Mouse (Mus musculus) Patski (cell line): ENCODE measurements around the gene Castor1. TPM values are rescaled to one million over a fixed set of nuclear protein-coding genes. Genes with fewer than 3 reads are reported as not detected.

ENCODE experiments used
- ATAC-seq: fragments of 100-300 bp; one replicate; pipeline ENCODE4 v1.8.0; 2021
- CTCF ChIA-PET: fragments of 350-600 bp; sonication (Branson Sonifier 250); formaldehyde crosslinking; loops from one replicate; lab custom pipeline; 2022; ENCODE audit warnings: inconsistent platforms; lab: Charles Lee
- POLR2A ChIA-PET: fragments of 350-600 bp; sonication (Branson Sonifier 250); formaldehyde crosslinking; loops from one replicate; lab custom pipeline; 2022; ENCODE audit warnings: antibody characterized with exemption, inconsistent platforms; lab: Charles Lee
- DNase-seq: peaks from one replicate; pipeline ENCODE4 v3.0.0-alpha.2; 2011; ENCODE audit warnings: low read depth, low spot score
- H3K27me3 ChIP-seq: fragments of 371-371 bp; one replicate; pipeline ENCODE4 v1.5.1; 2021
- CTCF ChIP-seq: fragments of 100-300 bp; IDR thresholded peaks from one replicate; pipeline ENCODE4 v1.5.1; 2021
- in situ Hi-C: fragments of 300-500 bp; cut with MboI; formaldehyde crosslinking; loops from 3 replicates; pipeline ENCODE4 v1.11.1; 2018; ENCODE audit warnings: low pct_unique_long_range_greater_than_20kb, mixed read lengths
- polyA plus RNA-seq: library from polyadenylated mRNA; unstranded; gene quantifications from one replicate; pipeline ENCODE4 v1.2.3, GENCODE M21; 2021

Gene Castor1
- polyA plus RNA-seq, 1 experiment from 2014 or later: 0.35 TPM

DNA sequence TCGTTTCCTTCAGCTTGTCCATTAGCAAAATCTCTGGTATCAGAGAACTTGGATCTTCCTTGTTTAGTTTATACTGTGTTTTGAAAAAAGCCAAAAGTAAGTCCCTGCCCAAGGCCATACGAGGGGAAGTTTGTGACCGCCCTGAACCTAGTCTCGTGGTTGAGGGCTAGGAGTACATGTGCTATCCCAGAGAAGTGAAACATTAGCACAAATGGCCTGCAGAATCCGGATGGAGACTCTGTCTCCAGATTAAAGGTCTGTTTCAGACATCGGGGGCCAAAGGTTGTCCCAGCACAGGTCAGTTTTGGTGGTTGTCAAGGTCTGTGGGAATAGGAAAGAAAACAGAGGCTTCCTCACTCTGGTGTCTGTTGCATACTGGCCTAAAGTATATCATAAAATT, 28.8 kb upstream of the Castor1 start:
- ChIA-PET CTCF (no interaction called here), POLR2A (interaction anchor here (1.4 kb wide), 1 partner anchor 13 kb away, joined by 6 read pairs; no protein-coding TSS in a partner anchor)
- DNase-seq (no peak), ATAC-seq (no peak)
- H3K27me3 ChIP-seq: no peaks in the 10 kb centered on the region
- in situ Hi-C loops: no loop called here
- TF ChIP-seq CTCF: no peak

DNA sequence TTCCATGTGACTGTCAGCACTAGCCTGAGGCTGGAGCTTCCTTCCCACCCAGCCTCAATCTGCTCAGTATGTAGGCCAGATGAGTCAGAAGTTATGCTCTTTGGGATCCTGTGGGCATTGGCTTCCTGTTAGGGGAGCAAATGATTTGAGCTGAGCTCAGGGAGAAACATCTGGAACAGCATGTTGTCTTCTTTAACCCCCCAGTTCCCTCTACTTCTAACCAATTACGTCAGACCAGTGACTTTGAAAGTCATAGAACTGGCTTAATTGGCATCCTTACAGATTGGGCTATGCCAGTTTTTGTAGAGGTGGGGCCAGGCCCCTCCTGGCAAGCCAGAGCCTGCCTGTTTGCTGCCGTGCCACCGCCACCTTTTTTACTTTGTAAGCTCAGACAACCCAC, 27.3 kb upstream of the Castor1 start:
- CTCF ChIA-PET: interaction anchor here (0.9 to 1.9 kb wide), 5 partner anchors 10 to 29 kb away, joined by 3 to 5 read pairs (median 4); no protein-coding TSS in a partner anchor

DNA sequence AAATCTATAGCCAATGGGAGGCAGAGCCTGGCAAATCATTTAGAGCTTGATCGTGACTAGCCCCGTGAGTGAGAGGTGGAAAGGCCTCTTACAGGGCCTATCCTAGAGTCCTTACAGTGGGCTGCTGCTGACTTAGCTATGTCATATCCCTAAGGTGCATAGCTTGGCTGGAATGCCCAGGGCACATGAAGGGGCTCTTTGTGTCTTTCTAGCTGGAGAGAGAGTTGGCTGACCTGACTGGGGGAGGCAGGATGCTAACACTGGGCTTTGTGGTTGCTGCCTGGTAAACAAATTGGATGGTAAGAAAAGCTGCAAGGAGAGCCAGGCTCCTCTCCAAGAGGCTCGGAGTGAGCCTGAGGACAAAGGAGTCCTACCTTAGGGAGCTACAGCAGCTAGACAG, 25.3 kb upstream of the Castor1 start:
- no peak for DNase-seq
- ChIA-PET POLR2A (interaction anchor here (0.6 to 1.9 kb wide), 3 partner anchors 12 to 58 kb away, joined by 3 to 4 read pairs (median 4); no protein-coding TSS in a partner anchor), CTCF (interaction anchor here (1.4 to 2.3 kb wide), 2 partner anchors 9 to 18 kb away, joined by 6 to 11 read pairs; no protein-coding TSS in a partner anchor)
- in situ Hi-C loops: no loop called here
- ATAC-seq: no peak
- no peaks in the 10 kb centered on the region for H3K27me3 ChIP-seq
- no peak for TF ChIP-seq CTCF

More for the DNA sequence above, 27.3 kb upstream of the Castor1 start:
- DNase-seq (no peak), ATAC-seq (peak; percentile 32)
- POLR2A ChIA-PET: interaction anchor here (1.0 to 1.6 kb wide), 3 partner anchors 10 to 26 kb away, joined by 4 to 5 read pairs (median 4); no protein-coding TSS in a partner anchor
- no peak for TF ChIP-seq CTCF
- in situ Hi-C loops: no loop called here
- no peaks in the 10 kb centered on the region for H3K27me3 ChIP-seq

DNA sequence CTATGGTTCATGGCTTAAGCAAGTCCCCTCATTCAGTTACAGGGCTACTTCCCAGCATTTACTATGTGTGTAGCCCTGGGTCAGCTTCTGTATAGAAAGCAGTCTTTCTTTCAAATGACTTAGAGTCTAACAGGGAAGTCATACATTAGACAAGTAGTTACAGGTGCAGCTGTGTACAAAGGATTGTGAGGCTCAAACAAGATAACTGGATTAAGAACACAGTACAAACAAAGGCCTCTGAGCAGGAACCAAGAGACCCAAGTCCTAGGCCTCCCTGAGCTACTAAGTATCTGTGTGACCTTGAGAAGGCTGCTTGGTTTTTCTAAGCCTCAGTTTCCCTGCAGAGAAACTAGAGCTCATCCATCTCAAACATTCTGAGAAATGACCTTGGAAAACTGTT, 24.6 kb upstream of the Castor1 start:
- ATAC-seq (no peak), DNase-seq (no peak)
- H3K27me3 ChIP-seq: no peaks in the 10 kb centered on the region
- ChIA-PET POLR2A (interaction anchor here (0.6 to 1.9 kb wide), 3 partner anchors 11 to 74 kb away, joined by 3 to 4 read pairs (median 3); no protein-coding TSS in a partner anchor), CTCF (interaction anchor here (1.4 to 2.3 kb wide), 3 partner anchors 9 to 26 kb away, joined by 5 to 11 read pairs (median 6); no protein-coding TSS in a partner anchor)
- in situ Hi-C loops: no loop called here
- no peak for TF ChIP-seq CTCF

DNA sequence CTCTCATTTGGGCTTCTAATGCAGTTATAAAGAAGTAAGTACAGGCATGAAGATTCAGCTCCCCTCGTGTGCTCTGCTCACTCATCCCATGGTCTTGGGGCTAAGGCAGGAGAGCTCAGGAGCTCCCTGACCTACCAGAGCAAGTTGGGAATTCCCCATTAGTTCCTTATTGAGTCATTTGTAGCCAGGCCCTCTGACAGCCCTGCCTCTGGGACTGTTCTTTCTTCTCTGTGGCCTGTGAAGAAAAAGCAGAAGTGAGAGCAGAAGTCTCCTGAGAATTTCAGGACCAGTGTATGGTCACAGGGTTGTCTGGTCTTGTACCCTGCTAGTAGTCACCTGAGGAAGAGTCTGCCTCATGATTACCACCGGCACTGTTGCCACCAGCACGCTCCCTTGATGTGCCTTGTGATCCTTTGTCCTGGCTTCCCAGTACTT, 22.4 kb upstream of the Castor1 start:
- in situ Hi-C loops: no loop called here
- TF ChIP-seq CTCF: no peak
- DNase-seq: no peak
- ATAC-seq: peak; percentile 22
- H3K27me3 ChIP-seq: no peaks in the 10 kb centered on the region
- ChIA-PET POLR2A (interaction anchor here (1.9 kb wide), 1 partner anchor 8 kb away, joined by 6 read pairs; the partner anchor contains the start of gene Tbc1d10a), CTCF (interaction anchor here (1.5 to 1.6 kb wide), 5 partner anchors 9 to 35 kb away, joined by 3 to 6 read pairs (median 4); partner anchors contain the start of gene Tbc1d10a)

DNA sequence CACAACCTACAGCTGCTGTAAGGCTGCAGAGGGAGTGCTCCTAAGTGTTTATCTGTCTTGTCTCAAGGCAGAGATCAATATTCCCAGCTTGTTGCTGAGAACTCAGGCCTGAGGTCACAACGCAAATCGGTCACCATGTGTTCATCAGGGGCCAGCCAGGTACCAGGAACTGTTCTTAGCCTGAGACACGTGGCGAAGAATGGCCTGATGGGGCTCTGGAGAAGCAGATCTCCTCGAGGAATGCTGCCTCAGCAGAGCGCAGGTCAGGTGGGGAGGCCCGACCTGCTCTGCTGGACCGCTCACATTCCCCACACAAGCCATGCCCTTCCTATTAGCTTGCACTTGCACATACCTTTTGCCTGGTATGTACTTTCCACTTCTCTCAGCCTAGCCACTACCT, 21.4 kb upstream of the Castor1 start:
- no peaks in the 10 kb centered on the region for H3K27me3 ChIP-seq
- POLR2A ChIA-PET: interaction anchor here (0.9 to 1.9 kb wide), 2 partner anchors 9 kb away, joined by 3 to 6 read pairs; partner anchors contain the start of gene Tbc1d10a
- no peak for DNase-seq
- CTCF ChIA-PET: interaction anchor here (1.1 to 1.6 kb wide), 6 partner anchors 10 to 36 kb away, joined by 3 to 6 read pairs (median 4); partner anchors contain the start of gene Tbc1d10a
- in situ Hi-C loops: no loop called here
- TF ChIP-seq CTCF: no peak
- ATAC-seq: no peak

DNA sequence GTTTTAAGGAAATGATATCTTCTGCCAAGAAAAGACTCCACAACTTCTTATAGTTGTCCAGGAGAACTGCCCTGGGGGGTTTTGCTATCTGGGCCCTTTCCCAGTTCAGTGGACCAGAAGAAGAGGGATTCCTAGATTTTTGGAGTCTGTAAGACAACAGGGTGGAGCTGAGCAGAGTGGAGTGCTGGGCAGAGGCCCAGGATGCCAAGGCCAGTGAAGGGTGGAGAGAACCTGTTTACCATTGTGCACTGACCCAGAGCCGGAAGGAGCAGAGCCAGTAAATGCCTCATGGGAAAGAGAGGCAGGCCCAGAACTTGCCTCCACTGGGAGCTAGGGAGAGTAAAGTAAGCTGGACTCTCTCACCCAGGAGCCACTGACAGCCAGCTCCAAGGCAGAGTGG, 20.3 kb upstream of the Castor1 start:
- peak; percentile 80 for ATAC-seq
- in situ Hi-C loops: no loop called here

DNA sequence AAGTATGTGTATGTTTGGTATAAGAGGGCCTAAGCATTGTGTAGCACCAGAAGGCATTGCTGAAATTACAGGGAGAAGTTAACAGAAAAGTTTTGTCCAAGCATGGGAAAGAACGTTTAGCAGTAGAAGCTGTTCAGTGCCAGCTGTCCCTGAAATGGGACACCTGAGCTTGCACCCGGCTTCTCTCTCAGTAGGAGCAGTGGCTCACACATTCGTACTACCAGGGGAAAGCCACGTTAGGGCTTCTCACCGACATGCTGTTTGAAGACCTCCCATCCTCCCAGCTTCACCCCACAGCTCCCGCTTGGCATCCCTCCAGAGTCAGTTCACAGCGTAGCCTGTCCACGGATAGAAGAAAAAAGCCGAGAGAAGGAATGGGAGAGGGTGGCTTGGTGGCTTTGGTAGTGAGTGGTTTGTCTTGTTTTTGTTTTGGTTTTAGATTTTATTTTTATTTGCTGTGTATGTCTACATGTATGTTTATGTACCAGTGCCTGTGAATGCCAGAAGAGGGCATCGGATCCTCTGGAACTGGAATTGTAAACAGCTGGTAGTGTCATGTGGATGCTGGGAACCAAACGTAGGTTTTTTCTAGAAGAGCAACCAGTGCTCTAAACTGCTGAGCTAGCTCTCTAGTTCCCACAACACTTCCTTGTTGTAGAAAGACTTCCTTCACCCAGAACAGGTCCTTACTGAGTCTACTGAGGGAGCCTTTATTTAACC, 15.9 kb upstream of the Castor1 start:
- CTCF ChIA-PET: interaction anchor here (1.7 kb wide), 1 partner anchor 18 kb away, joined by 4 read pairs; no protein-coding TSS in a partner anchor
- TF ChIP-seq CTCF: no peak
- POLR2A ChIA-PET: interaction anchor here (1.7 kb wide), 1 partner anchor 13 kb away, joined by 6 read pairs; no protein-coding TSS in a partner anchor
- no peaks in the 10 kb centered on the region for H3K27me3 ChIP-seq
- in situ Hi-C loops: no loop called here
- ATAC-seq: no peak
- DNase-seq: no peak

More for the DNA sequence above, 20.3 kb upstream of the Castor1 start:
- no peaks in the 10 kb centered on the region for H3K27me3 ChIP-seq
- peak; percentile 93 for DNase-seq
- ChIA-PET POLR2A (interaction anchor here (0.6 kb wide), 1 partner anchor 99 kb away, joined by 3 read pairs; no protein-coding TSS in a partner anchor), CTCF (interaction anchor here (1.5 kb wide), 1 partner anchor 61 kb away, joined by 4 read pairs; no protein-coding TSS in a partner anchor)
- no peak for TF ChIP-seq CTCF

DNA sequence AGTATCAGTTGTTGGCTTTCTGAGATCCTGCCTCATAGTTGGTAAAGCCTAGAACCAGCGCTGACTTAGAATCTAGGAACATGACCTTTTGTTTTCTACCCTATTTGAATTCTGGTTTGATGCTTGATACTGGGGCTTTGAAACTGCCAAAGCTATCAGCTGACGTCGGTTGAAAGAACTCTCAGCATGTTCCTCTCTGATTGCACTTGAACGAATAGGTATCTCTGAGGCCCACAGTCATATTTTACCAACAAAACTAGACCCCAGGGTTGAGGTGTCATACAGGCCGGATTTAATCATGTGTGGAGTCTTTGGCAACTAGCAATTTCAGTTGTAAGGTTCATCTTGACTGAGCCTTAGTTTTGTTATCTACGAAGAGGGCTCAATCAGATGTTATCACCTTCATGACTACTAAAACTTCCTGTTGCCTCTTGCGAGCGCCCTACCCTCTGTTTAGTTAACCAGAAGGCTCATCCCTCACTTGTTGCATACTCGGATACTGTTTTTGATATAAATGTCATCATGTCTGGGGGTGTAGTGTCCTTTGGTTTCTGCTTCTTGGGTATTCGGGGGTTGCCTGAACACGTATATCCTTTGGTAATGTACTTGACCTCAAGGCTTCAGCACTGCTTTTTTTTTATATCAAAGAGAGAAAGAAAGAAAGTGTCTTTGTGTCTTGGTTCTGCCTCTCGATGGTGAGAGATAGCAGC, 14.9 kb upstream of the Castor1 start:
- POLR2A ChIA-PET: interaction anchor here (0.7 kb wide), 1 partner anchor 16 kb away, joined by 4 read pairs; no protein-coding TSS in a partner anchor
- no peak for TF ChIP-seq CTCF
- in situ Hi-C loops: no loop called here

More for the DNA sequence above, 14.9 kb upstream of the Castor1 start:
- H3K27me3 ChIP-seq: no peaks in the 10 kb centered on the region
- ATAC-seq (no peak), DNase-seq (no peak)
- CTCF ChIA-PET: interaction anchor here (1.0 to 1.7 kb wide), 2 partner anchors 16 to 19 kb away, joined by 3 to 4 read pairs; partner anchors contain the start of gene Tbc1d10a
